Mouse (Mus musculus) gastrocnemius, adult 2 months (tissue): ENCODE data around the gene Nmt2. TPM values are rescaled to one million over a fixed set of nuclear protein-coding genes. Genes with fewer than 3 reads are reported as not detected.
A peak's percentile ranks its signal among the peaks of the same experiment; 100 is the strongest.

Experiments used
- DNase-seq: peaks from one replicate; pipeline ENCODE4 v3.0.0; 2022
- H3K27ac ChIP-seq: fragments of 200-600 bp; 2 replicates; pipeline ENCODE4 v1.8.1; 2022; ENCODE audit warnings: mild to moderate bottlenecking
- H3K4me3 ChIP-seq: fragments of 200-600 bp; 2 replicates; pipeline ENCODE4 v1.8.1; 2022; ENCODE audit warnings: mild to moderate bottlenecking, moderate library complexity
- CTCF ChIP-seq: fragments of 200-600 bp; IDR thresholded peaks from 2 replicates; pipeline ENCODE4 v1.8.1; 2022; ENCODE audit warnings: antibody characterized with exemption, mild to moderate bottlenecking, moderate library complexity
- intact Hi-C: fragments of 180-260 bp; cut with DNase I; formaldehyde crosslinking; loops from one replicate; pipeline ENCODE4 v1.15.1; 2025
- total RNA-seq, 2 experiments: library from RNA; stranded (reverse); gene quantifications; 2 replicates each; pipeline ENCODE4 v1.2.3; 2021

Nmt2 gene
- total RNA-seq, 2 experiments from 2014 or later: 11.0 to 12.9 TPM

- no peak for TF ChIP-seq CTCF
- Histone ChIP-seq H3K27ac (peak within 1 kb of the TSS; percentile 96), H3K4me3 (peak within 1 kb of the TSS; percentile 97)
- peak; percentile 96 for DNase-seq
- intact Hi-C loops: loop anchor here (2.0 to 10.0 kb wide), 5 partner anchors 48 to 215 kb away; partner anchors contain the start of genes Cdnf, Gm45902, Hspa14 and Nmt2
Measured at GRCm38 (mm10) chr2:3332484-3333242, 48.7 kb downstream of the Nmt2 start, which contains the start of gene Rpp38. TSS of gene Rpp38 (minus strand) at chr2:3332643.

DNA sequence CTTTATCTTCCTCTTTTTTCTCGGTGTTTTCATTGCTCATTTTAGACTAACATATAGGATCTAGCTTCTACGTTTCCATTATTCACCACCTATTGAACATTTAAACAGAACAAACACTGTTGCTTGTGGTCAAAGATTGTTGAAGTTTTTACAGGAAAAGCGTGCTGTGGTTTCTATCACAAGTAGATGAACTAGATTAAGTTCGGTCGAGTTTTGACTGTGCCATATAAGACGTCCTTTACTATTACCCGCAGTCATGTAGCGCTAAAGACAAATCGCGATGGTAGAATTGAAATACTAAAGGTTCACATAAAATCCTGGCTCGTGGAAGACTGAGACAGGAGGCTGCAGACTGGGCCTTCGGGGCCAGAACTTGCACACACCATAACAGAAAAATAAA is 49.7 kb downstream of the Nmt2 start:
- no peak for DNase-seq
- Histone ChIP-seq H3K4me3 (no peak overlapping the region), H3K27ac (no peak overlapping the region)
- TF ChIP-seq CTCF: no peak
- intact Hi-C loops: loop anchor here (2.0 to 10.0 kb wide), 5 partner anchors 49 to 216 kb away; partner anchors contain the start of genes Cdnf, Gm45902, Hspa14 and Nmt2

DNA sequence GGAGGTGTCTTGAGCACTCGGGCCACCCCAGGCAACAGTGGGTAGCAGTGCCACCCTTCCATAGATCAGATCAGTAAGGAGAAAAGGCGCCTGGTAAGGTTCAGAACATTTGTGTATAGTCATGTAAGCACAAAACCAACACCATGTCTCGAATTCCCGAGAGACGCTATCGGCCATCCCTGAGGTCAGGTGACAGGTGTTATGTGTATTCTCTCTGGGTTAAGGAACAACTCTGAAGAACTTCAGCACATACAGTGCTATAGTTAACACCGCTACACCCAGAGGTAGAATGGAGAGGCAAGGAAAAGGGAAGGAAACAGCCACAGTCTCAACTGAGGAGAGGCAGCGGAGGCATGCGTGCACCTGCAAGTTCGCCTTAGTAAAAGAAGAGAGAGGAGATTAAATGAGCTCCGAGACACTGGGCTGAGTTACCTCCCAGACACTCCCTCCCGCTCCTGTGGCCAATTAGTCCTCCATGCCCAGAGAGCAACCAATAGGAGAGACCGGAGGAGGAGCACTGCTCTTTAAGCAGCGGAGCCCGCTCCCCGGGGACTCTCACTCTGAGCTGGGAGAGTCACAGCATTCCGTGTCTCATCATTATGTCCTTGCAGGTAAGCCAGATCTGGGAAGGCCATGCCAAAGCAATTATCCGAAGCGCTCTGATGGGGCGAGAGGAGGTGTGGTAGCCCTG is 51.7 kb downstream of the Nmt2 start, which contains the start of gene Acbd7:
TSS of gene Acbd7 (plus strand) at position 558 of the 691 bp plus-strand sequence.
- DNase-seq: peak; percentile 55
- no peak for TF ChIP-seq CTCF
- intact Hi-C loops: loop anchor here (10.0 kb wide), 1 partner anchor 111 kb away; no protein-coding TSS in a partner anchor
- H3K27ac ChIP-seq: no peak within 1 kb of the TSS
- peak within 1 kb of the TSS; percentile 61 for H3K4me3 ChIP-seq

GRCm38 (mm10) chr2:3348422-3348821 is 64.4 kb downstream of the Nmt2 start:
- intact Hi-C loops: no loop called here
- Histone ChIP-seq H3K27ac (no peak overlapping the region), H3K4me3 (no peak overlapping the region)
- no peak for DNase-seq
- no peak for TF ChIP-seq CTCF

- peak; percentile 63 for TF ChIP-seq CTCF
- intact Hi-C loops: no loop called here
- H3K27ac ChIP-seq: no peak overlapping the region
- no peak overlapping the region for H3K4me3 ChIP-seq
- no peak for DNase-seq
Measured at GRCm38 (mm10) chr2:3348919-3349318, 64.9 kb downstream of the Nmt2 start.

DNA sequence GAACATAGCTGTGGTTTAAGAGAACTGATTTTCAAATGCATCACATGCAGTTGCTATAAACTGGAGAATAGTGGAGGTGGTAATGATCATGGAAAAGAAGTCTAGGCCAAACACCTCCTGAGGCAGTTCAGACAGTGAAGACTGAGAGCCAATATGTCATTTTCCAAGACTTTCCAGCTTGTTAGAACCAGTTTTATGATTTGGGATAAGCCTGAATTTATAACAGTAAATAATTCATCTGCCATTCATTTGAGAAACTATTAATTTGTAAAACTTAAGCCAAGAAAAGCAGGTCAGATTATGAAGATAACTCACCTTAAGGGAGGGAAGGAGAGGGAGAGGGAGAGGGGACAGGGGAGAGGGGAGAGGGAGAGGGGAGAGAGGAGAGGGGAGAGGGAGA is 69.1 kb downstream of the Nmt2 start:
- no peak for TF ChIP-seq CTCF
- Histone ChIP-seq H3K4me3 (no peak overlapping the region), H3K27ac (no peak overlapping the region)
- intact Hi-C loops: no loop called here
- no peak for DNase-seq

DNA sequence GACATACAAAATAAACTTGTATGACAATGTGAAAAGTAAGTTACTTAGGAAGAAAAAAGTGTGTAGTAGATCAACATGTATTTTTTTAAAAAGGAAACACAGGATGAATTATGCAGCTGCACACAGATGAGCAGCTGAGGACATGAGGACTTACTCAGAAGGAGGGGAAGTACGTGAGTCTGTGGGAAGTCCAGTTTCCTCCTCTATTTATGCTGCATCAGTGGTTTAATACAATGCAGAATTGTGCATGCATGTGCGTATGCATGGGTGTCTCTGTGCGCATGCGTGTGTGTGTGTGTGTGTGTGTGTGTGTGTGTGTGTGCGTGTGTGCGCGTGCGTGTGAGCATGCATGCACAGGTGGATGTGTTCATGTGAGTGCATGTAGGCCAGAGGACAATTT is 71.8 kb downstream of the Nmt2 start:
- no peak overlapping the region for H3K27ac ChIP-seq
- TF ChIP-seq CTCF: no peak
- no peak for DNase-seq
- intact Hi-C loops: no loop called here
- no peak overlapping the region for H3K4me3 ChIP-seq

DNA sequence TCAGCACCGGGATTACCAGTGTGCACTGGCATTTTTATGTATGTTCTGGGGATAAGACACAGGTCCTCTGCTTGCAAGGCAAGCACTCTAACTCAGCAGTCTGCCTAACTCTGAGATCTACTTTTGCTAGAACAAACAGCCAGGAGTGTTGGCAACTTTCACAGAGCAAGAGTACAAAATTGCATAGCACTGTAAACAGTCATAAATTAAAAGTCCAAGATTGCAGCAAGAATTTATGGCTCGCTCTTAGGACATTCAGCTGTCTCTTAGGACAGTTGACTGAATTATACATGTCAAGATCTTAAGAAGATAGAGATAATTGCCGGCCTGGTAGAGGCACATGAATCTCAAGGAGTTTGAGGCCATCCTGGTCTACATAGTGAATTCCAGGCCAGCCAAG is 72.3 kb downstream of the Nmt2 start:
- TF ChIP-seq CTCF: no peak
- intact Hi-C loops: no loop called here
- no peak overlapping the region for H3K27ac ChIP-seq
- no peak overlapping the region for H3K4me3 ChIP-seq
- no peak for DNase-seq

GRCm38 (mm10) chr2:3357887-3358286 is 73.9 kb downstream of the Nmt2 start:
- intact Hi-C loops: no loop called here
- H3K4me3 ChIP-seq: no peak overlapping the region
- DNase-seq: no peak
- H3K27ac ChIP-seq: no peak overlapping the region
- TF ChIP-seq CTCF: no peak

DNA sequence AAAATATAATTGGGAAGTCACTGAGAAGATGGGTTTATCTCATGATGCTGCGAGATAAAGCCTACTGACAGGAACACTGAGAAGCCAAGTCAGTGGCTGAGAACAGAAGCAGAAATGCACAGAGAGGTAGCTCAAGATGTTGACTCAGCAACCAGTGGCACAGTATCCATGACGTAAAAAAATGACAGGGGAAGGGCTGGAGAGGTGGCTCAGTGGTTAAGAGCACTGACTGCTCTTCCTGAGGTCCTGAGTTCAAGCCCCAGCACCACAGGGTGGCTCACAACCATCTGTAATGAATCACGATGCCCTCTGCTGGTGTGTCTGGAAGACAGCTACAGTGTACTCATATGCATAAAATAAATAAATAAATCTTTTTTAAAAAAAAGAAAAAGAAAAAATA is 77.1 kb downstream of the Nmt2 start:
- intact Hi-C loops: no loop called here
- no peak overlapping the region for H3K4me3 ChIP-seq
- no peak for DNase-seq
- no peak for TF ChIP-seq CTCF
- H3K27ac ChIP-seq: no peak overlapping the region

DNA sequence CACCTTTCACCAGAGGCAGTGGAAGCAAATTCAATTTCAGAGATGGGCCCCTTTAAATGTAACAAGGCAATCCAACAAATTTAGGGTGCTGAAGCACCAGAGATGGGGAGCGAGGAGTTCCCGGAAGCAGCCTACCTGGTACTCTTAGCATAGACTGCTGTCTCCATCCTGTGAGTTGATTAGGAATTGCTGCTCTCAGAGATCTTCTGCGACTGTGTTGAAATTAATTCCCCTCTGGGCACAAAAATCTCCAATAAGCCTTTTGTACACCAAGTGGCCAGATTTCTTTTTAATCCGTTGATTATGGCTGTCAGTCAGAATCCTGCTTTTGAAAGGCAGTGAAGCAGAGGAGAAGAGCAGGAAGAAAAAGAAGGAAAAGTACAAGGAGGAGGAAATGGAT is 81.1 kb downstream of the Nmt2 start:
- no peak for DNase-seq
- H3K4me3 ChIP-seq: no peak overlapping the region
- H3K27ac ChIP-seq: no peak overlapping the region
- intact Hi-C loops: no loop called here
- TF ChIP-seq CTCF: peak; percentile 31; the same call in 1 of the 2 replicates

Other genes with a start within 250 kb of the Nmt2 start
- 1 to 10 TPM; 2.5 to 3.9 TPM for gene Fam171a1, start 170.0 kb upstream of the Nmt2 start, total RNA-seq
- 1 to 10 TPM; 6.8 to 7.3 TPM for gene Rpp38, start 48.4 kb downstream of the Nmt2 start, total RNA-seq
- under 1 TPM in 1 of 2 experiments, not detected in 1; 0.64 TPM for gene Acbd7, start 52.0 kb downstream of the Nmt2 start, total RNA-seq
- gene Olah, start 113.0 kb downstream of the Nmt2 start, total RNA-seq: not detected
- gene Meig1, start 138.4 kb downstream of the Nmt2 start, total RNA-seq: not detected
- gene Dclre1c, start 139.9 kb downstream of the Nmt2 start, total RNA-seq: 1 to 10 TPM; 2.3 to 3.5 TPM
- gene Suv39h2, start 190.8 kb downstream of the Nmt2 start, total RNA-seq: 1 to 10 TPM in 1 of 2 experiments, under 1 TPM in 1; 0.71 to 1.3 TPM
- gene Gm45902, start 228.6 kb downstream of the Nmt2 start, total RNA-seq: under 1 TPM; 0.70 to 0.89 TPM
- gene Hspa14, start 228.6 kb downstream of the Nmt2 start, total RNA-seq: 10 to 100 TPM in 1 of 2 experiments, 1 to 10 TPM in 1; 9.4 to 12.0 TPM
- 10 to 100 TPM; 41.3 to 46.6 TPM for gene Cdnf, start 228.8 kb downstream of the Nmt2 start, total RNA-seq